ENCODE assay signal across 8 mouse cellular contexts in genomic region chr12:37880042-37881017, GRCm38 (mm10).
DNase-seq lines count a peak whose midpoint lies in the region; ATAC-seq lines count a peak whose summit lies in the region.

No protein-coding gene starts in this region.

- H3K27ac ChIP-seq in embryonic facial prominence, embryonic 12.5 days, result no peak overlapping the region
- no peak overlapping the region for H3K27ac ChIP-seq in heart, embryonic 12.5 days (ENCODE audit: poor library complexity, severe bottlenecking)
- peak overlapping the region; percentile 63 for H3K27ac ChIP-seq in lung, embryonic 16.5 days (ENCODE audit: low read length)

- no peaks in the 10 kb centered on the region for H3K4me1 ChIP-seq in embryonic facial prominence, embryonic 12.5 days
- H3K4me1 ChIP-seq in heart, embryonic 12.5 days (replicated peaks), result peaks cover 5% of the 10 kb centered on the region; the same call in 1 of the 2 replicates
- peaks cover 12% of the 10 kb centered on the region for H3K4me1 ChIP-seq in lung, embryonic 16.5 days (replicated peaks; ENCODE audit: control insufficient read depth, insufficient read depth, low read length)

- peak overlapping the region; percentile 42 for H3K9ac ChIP-seq in embryonic facial prominence, embryonic 12.5 days
- peak overlapping the region; percentile 42; the same call in 1 of the 2 replicates for H3K9ac ChIP-seq in heart, embryonic 12.5 days
- peak overlapping the region; percentile 63 for H3K9ac ChIP-seq in lung, embryonic 16.5 days (ENCODE audit: low read length)

- H3K4me2 ChIP-seq in embryonic facial prominence, embryonic 12.5 days (replicated peaks), result peak overlapping the region; percentile 94
- H3K4me2 ChIP-seq in heart, embryonic 12.5 days, result peak overlapping the region; percentile 88
- H3K4me2 ChIP-seq in lung, embryonic 16.5 days (ENCODE audit: low read depth, low read length), result peak overlapping the region; percentile 87

- peak overlapping the region; percentile 46 for H3K4me3 ChIP-seq in embryonic facial prominence, embryonic 12.5 days
- H3K4me3 ChIP-seq in heart, embryonic 12.5 days, result peak overlapping the region; percentile 49
- H3K4me3 ChIP-seq in lung, embryonic 16.5 days (ENCODE audit: low read length), result peak overlapping the region; percentile 54

- ATAC-seq in embryonic facial prominence, embryonic 12.5 days (ENCODE audit: insufficient number of reproducible peaks, insufficient read depth, low FRiP score, low TSS enrichment), result peak; percentile 72
- ATAC-seq in heart, embryonic 12.5 days (ENCODE audit: insufficient number of reproducible peaks, low FRiP score), result 0 out of 2 replicates have a peak, but pooled peaks have one; percentile 15
- peak; percentile 81 for ATAC-seq in lung, embryonic 16.5 days (ENCODE audit: low read depth)

- no peaks in the 10 kb centered on the region for H3K9me3 ChIP-seq in embryonic facial prominence, embryonic 12.5 days
- H3K9me3 ChIP-seq in heart, embryonic 12.5 days (replicated peaks), result no peaks in the 10 kb centered on the region
- H3K9me3 ChIP-seq in lung, embryonic 16.5 days (ENCODE audit: control insufficient read depth, low read length), result no peaks in the 10 kb centered on the region

- H3K27me3 ChIP-seq in embryonic facial prominence, embryonic 12.5 days, result no peaks in the 10 kb centered on the region
- H3K27me3 ChIP-seq in heart, embryonic 12.5 days (replicated peaks), result no peaks in the 10 kb centered on the region
- H3K27me3 ChIP-seq in lung, embryonic 16.5 days (ENCODE audit: control insufficient read depth, insufficient read depth, low read depth, low read length), result no peaks in the 10 kb centered on the region

- H3K36me3 ChIP-seq in embryonic facial prominence, embryonic 12.5 days, result no peaks in the 10 kb centered on the region
- H3K36me3 ChIP-seq in heart, embryonic 12.5 days, result no peaks in the 10 kb centered on the region
- H3K36me3 ChIP-seq in lung, embryonic 16.5 days (ENCODE audit: control insufficient read depth, insufficient read depth, low read length), result no peaks in the 10 kb centered on the region

- DNase-seq in heart, adult 11 months, result peak; percentile 88
- DNase-seq in heart, postnatal 25 days (ENCODE audit: low spot score), result no peak
- DNase-seq in layer of hippocampus, adult 9-11 months, result peak; percentile 68
- peak; percentile 79 for DNase-seq in right cerebral cortex, postnatal 25 days
- no peak for DNase-seq in spleen, adult 12 weeks (ENCODE audit: low spot score)

- WGBS in embryonic facial prominence, embryonic 12.5 days, result under 1% methylated on average over 26 of the region's 26 CpGs
- WGBS in heart, embryonic 12.5 days, result 5% methylated on average over 26 of the region's 26 CpGs
- WGBS in lung, embryonic 16.5 days, result under 1% methylated on average over 26 of the region's 26 CpGs

- intact Hi-C loops in heart, postnatal 25 days (cut with DNase I), result no loop called here

Comparison
In these comparisons a context has a peak if more than half of its experiments do, and no peak if none do; other contexts are left out.
1. DNase-seq: peak in heart, adult 11 months (single experiment), layer of hippocampus, adult 9-11 months (single experiment) and right cerebral cortex, postnatal 25 days (single experiment); none in heart, postnatal 25 days (single experiment) and spleen, adult 12 weeks (single experiment).
2. ATAC-seq: peak in every context shown above with its lines; median percentile 81 in lung, embryonic 16.5 days; 72 in embryonic facial prominence, embryonic 12.5 days; 15 in heart, embryonic 12.5 days.
3. Peak in every context shown above with its lines, with median percentiles within 50 percentile points of each other: H3K4me2 ChIP-seq, H3K4me3 ChIP-seq and H3K9ac ChIP-seq.